Mouse (Mus musculus): ENCODE data around the gene Mtpn. TPM values are rescaled to one million over a fixed set of nuclear protein-coding genes. Genes with fewer than 3 reads are reported as not detected.

Gene Mtpn
- polyA plus RNA-seq (2014; fragmentation: Nextera tagmentation; extraction: Ambion mirVana): 149 and 169 TPM in 2 replicates

- H3K4me2 ChIP-seq: peak within 1 kb of the TSS; percentile 77
- H3K4me3 ChIP-seq (ENCODE audit: low read depth, low read length): peak within 1 kb of the TSS; percentile 95
- DNase-seq (ENCODE audit: low spot score, missing footprints) (peak; percentile 100), ATAC-seq (ENCODE audit: low FRiP score) (peak; percentile 100)
- H3K9ac ChIP-seq (ENCODE audit: low read length): peak within 1 kb of the TSS; percentile 96
- no peaks in the 10 kb centered on the region for H3K27me3 ChIP-seq (ENCODE audit: control insufficient read depth, insufficient read depth, low read length)
- 0% methylated on average over 60 of the region's 61 CpGs for WGBS
- H3K9me3 ChIP-seq (ENCODE audit: control insufficient read depth, low read length): no peaks in the 10 kb centered on the region
- H3K27ac ChIP-seq (ENCODE audit: low read depth, low read length): no peak within 1 kb of the TSS
- peaks cover 6% of the 10 kb centered on the region; the same call in 1 of the 2 replicates for H3K4me1 ChIP-seq (ENCODE audit: control insufficient read depth, insufficient read depth, low read length)
- H3K36me3 ChIP-seq (ENCODE audit: control insufficient read depth, insufficient read depth, low read length): no peaks in the 10 kb centered on the region
Measured at GRCm38 (mm10) chr6:35539304-35540009, at the start of gene Mtpn. Gene Mtpn (minus strand): TSS chr6:35539888.

GRCm38 (mm10) chr6:35568731-35569130 is 29.0 kb upstream of the Mtpn start:
- Histone ChIP-seq H3K9ac (ENCODE audit: low read length) (no peak overlapping the region), H3K27ac (ENCODE audit: low read depth, low read length) (no peak overlapping the region), H3K36me3 (ENCODE audit: control insufficient read depth, insufficient read depth, low read length) (no peaks in the 10 kb centered on the region), H3K4me3 (ENCODE audit: low read depth, low read length) (no peak overlapping the region), H3K4me1 (ENCODE audit: control insufficient read depth, insufficient read depth, low read length) (no peaks in the 10 kb centered on the region), H3K27me3 (ENCODE audit: control insufficient read depth, insufficient read depth, low read length) (no peaks in the 10 kb centered on the region), H3K4me2 (no peak overlapping the region), H3K9me3 (ENCODE audit: control insufficient read depth, low read length) (no peaks in the 10 kb centered on the region)
- no peak for ATAC-seq (ENCODE audit: low FRiP score)
- no peak for DNase-seq (ENCODE audit: low spot score, missing footprints)

- no peaks in the 10 kb centered on the region for H3K9me3 ChIP-seq (ENCODE audit: control insufficient read depth, low read length)
- H3K4me1 ChIP-seq (ENCODE audit: control insufficient read depth, insufficient read depth, low read length): no peaks in the 10 kb centered on the region
- ATAC-seq (ENCODE audit: low FRiP score) (no peak), DNase-seq (ENCODE audit: low spot score, missing footprints) (peak; percentile 88)
- no peak overlapping the region for H3K4me2 ChIP-seq
- no peak overlapping the region for H3K9ac ChIP-seq (ENCODE audit: low read length)
- no peaks in the 10 kb centered on the region for H3K27me3 ChIP-seq (ENCODE audit: control insufficient read depth, insufficient read depth, low read length)
- no peaks in the 10 kb centered on the region for H3K36me3 ChIP-seq (ENCODE audit: control insufficient read depth, insufficient read depth, low read length)
- no peak overlapping the region for H3K27ac ChIP-seq (ENCODE audit: low read depth, low read length)
- no peak overlapping the region for H3K4me3 ChIP-seq (ENCODE audit: low read depth, low read length)
Measured at GRCm38 (mm10) chr6:35567755-35568154, 28.1 kb upstream of the Mtpn start.

- Histone ChIP-seq H3K27ac (ENCODE audit: low read depth, low read length) (no peak overlapping the region), H3K9me3 (ENCODE audit: control insufficient read depth, low read length) (no peaks in the 10 kb centered on the region), H3K27me3 (ENCODE audit: control insufficient read depth, insufficient read depth, low read length) (no peaks in the 10 kb centered on the region), H3K4me2 (no peak overlapping the region), H3K9ac (ENCODE audit: low read length) (no peak overlapping the region), H3K36me3 (ENCODE audit: control insufficient read depth, insufficient read depth, low read length) (no peaks in the 10 kb centered on the region), H3K4me3 (ENCODE audit: low read depth, low read length) (no peak overlapping the region), H3K4me1 (ENCODE audit: control insufficient read depth, insufficient read depth, low read length) (no peaks in the 10 kb centered on the region)
- 72% methylated on average over 2 of the region's 2 CpGs for WGBS
- DNase-seq (ENCODE audit: low spot score, missing footprints) (no peak), ATAC-seq (ENCODE audit: low FRiP score) (no peak)
Measured at GRCm38 (mm10) chr6:35559950-35560349, 20.3 kb upstream of the Mtpn start.

- ATAC-seq (ENCODE audit: low FRiP score): no peak
- no peak overlapping the region for H3K4me3 ChIP-seq (ENCODE audit: low read depth, low read length)
- H3K27ac ChIP-seq (ENCODE audit: low read depth, low read length): no peak overlapping the region
- H3K4me2 ChIP-seq: no peak overlapping the region
- DNase-seq (ENCODE audit: low spot score, missing footprints): no peak
- no peaks in the 10 kb centered on the region for H3K9me3 ChIP-seq (ENCODE audit: control insufficient read depth, low read length)
- no peaks in the 10 kb centered on the region for H3K4me1 ChIP-seq (ENCODE audit: control insufficient read depth, insufficient read depth, low read length)
- no peaks in the 10 kb centered on the region for H3K36me3 ChIP-seq (ENCODE audit: control insufficient read depth, insufficient read depth, low read length)
- H3K9ac ChIP-seq (ENCODE audit: low read length): no peak overlapping the region
- no peaks in the 10 kb centered on the region for H3K27me3 ChIP-seq (ENCODE audit: control insufficient read depth, insufficient read depth, low read length)
Measured at GRCm38 (mm10) chr6:35544352-35544751, 4.7 kb upstream of the Mtpn start.

GRCm38 (mm10) chr6:35542656-35543400 is 3.1 kb upstream of the Mtpn start:
- Histone ChIP-seq H3K4me2 (no peak overlapping the region), H3K4me1 (ENCODE audit: control insufficient read depth, insufficient read depth, low read length) (peaks cover 6% of the 10 kb centered on the region; the same call in 1 of the 2 replicates), H3K9ac (ENCODE audit: low read length) (no peak overlapping the region), H3K36me3 (ENCODE audit: control insufficient read depth, insufficient read depth, low read length) (no peaks in the 10 kb centered on the region), H3K4me3 (ENCODE audit: low read depth, low read length) (no peak overlapping the region), H3K27me3 (ENCODE audit: control insufficient read depth, insufficient read depth, low read length) (no peaks in the 10 kb centered on the region), H3K27ac (ENCODE audit: low read depth, low read length) (no peak overlapping the region), H3K9me3 (ENCODE audit: control insufficient read depth, low read length) (no peaks in the 10 kb centered on the region)
- ATAC-seq (ENCODE audit: low FRiP score) (no peak), DNase-seq (ENCODE audit: low spot score, missing footprints) (no peak)
- 82% methylated on average over 8 of the region's 8 CpGs for WGBS

- no peak for DNase-seq (ENCODE audit: low spot score, missing footprints)
- no peak for ATAC-seq (ENCODE audit: low FRiP score)
- no peak overlapping the region for H3K4me3 ChIP-seq (ENCODE audit: low read depth, low read length)
- H3K4me1 ChIP-seq (ENCODE audit: control insufficient read depth, insufficient read depth, low read length): peaks cover 6% of the 10 kb centered on the region; the same call in 1 of the 2 replicates
- H3K9me3 ChIP-seq (ENCODE audit: control insufficient read depth, low read length): no peaks in the 10 kb centered on the region
- 91% methylated on average over 9 of the region's 9 CpGs for WGBS
- no peak overlapping the region for H3K9ac ChIP-seq (ENCODE audit: low read length)
- no peak overlapping the region for H3K4me2 ChIP-seq
- H3K36me3 ChIP-seq (ENCODE audit: control insufficient read depth, insufficient read depth, low read length): no peaks in the 10 kb centered on the region
- no peak overlapping the region for H3K27ac ChIP-seq (ENCODE audit: low read depth, low read length)
- H3K27me3 ChIP-seq (ENCODE audit: control insufficient read depth, insufficient read depth, low read length): no peaks in the 10 kb centered on the region
Measured at GRCm38 (mm10) chr6:35540377-35540776, 689 bp upstream of the Mtpn start.

GRCm38 (mm10) chr6:35538757-35539303 is 858 bp downstream of the Mtpn start:
- 8% methylated on average over 21 of the region's 21 CpGs for WGBS
- no peaks in the 10 kb centered on the region for H3K27me3 ChIP-seq (ENCODE audit: control insufficient read depth, insufficient read depth, low read length)
- DNase-seq (ENCODE audit: low spot score, missing footprints): peak; percentile 90

GRCm38 (mm10) chr6:35536021-35536420 is 3.7 kb downstream of the Mtpn start:
- Histone ChIP-seq H3K9me3 (ENCODE audit: control insufficient read depth, low read length) (no peaks in the 10 kb centered on the region), H3K27me3 (ENCODE audit: control insufficient read depth, insufficient read depth, low read length) (no peaks in the 10 kb centered on the region), H3K27ac (ENCODE audit: low read depth, low read length) (no peak overlapping the region), H3K9ac (ENCODE audit: low read length) (no peak overlapping the region), H3K4me1 (ENCODE audit: control insufficient read depth, insufficient read depth, low read length) (peaks cover 6% of the 10 kb centered on the region; the same call in 1 of the 2 replicates), H3K4me2 (no peak overlapping the region), H3K4me3 (ENCODE audit: low read depth, low read length) (no peak overlapping the region), H3K36me3 (ENCODE audit: control insufficient read depth, insufficient read depth, low read length) (no peaks in the 10 kb centered on the region)
- DNase-seq (ENCODE audit: low spot score, missing footprints): no peak
- 92% methylated on average over 7 of the region's 7 CpGs for WGBS
- no peak for ATAC-seq (ENCODE audit: low FRiP score)

More at GRCm38 (mm10) chr6:35538757-35539303, 858 bp downstream of the Mtpn start:
- ATAC-seq (ENCODE audit: low FRiP score): no peak
- Histone ChIP-seq H3K4me1 (ENCODE audit: control insufficient read depth, insufficient read depth, low read length) (peaks cover 6% of the 10 kb centered on the region; the same call in 1 of the 2 replicates), H3K27ac (ENCODE audit: low read depth, low read length) (no peak overlapping the region), H3K9ac (ENCODE audit: low read length) (peak overlapping the region; percentile 96), H3K4me2 (peak overlapping the region; percentile 77), H3K4me3 (ENCODE audit: low read depth, low read length) (peak overlapping the region; percentile 95), H3K9me3 (ENCODE audit: control insufficient read depth, low read length) (no peaks in the 10 kb centered on the region), H3K36me3 (ENCODE audit: control insufficient read depth, insufficient read depth, low read length) (no peaks in the 10 kb centered on the region)

All from midbrain, embryonic 11.5 days (tissue).